Mouse (Mus musculus): ENCODE measurements at regions not wholly inside any gene's neighbourhood (a gene's known extent, or its start where the extent isn't known, plus 50 kb on each side); places are given as distances from the start of the nearest gene placed in this dataset.
"Not testable (repeated sequence)": the region's sequence is repeated elsewhere in the genome, so short reads cannot be mapped to it uniquely, and the experiment has no call there.

DNA sequence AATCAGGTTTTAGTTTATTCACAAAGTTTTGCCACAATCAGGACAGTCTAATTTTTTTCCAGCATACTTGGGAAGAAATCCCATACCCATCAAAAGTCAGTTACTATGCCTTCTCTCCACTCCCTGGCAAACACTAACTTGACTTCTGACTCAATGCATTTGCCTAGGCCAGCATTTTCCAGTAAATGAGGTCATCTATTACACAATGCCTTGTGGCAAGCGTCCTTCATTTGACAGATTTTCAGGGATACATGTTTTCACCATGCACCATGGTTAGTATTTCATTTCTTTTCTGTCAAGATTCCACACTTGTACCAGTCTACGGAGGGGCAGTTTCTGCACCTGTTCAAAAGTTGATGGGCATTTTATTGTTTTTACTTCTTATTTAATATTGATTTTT, 88.4 kb upstream of the Slc2a12 start:
- not testable (repeated sequence) for DNase-seq (ENCODE audit: low spot score in 2 of 2)

DNA sequence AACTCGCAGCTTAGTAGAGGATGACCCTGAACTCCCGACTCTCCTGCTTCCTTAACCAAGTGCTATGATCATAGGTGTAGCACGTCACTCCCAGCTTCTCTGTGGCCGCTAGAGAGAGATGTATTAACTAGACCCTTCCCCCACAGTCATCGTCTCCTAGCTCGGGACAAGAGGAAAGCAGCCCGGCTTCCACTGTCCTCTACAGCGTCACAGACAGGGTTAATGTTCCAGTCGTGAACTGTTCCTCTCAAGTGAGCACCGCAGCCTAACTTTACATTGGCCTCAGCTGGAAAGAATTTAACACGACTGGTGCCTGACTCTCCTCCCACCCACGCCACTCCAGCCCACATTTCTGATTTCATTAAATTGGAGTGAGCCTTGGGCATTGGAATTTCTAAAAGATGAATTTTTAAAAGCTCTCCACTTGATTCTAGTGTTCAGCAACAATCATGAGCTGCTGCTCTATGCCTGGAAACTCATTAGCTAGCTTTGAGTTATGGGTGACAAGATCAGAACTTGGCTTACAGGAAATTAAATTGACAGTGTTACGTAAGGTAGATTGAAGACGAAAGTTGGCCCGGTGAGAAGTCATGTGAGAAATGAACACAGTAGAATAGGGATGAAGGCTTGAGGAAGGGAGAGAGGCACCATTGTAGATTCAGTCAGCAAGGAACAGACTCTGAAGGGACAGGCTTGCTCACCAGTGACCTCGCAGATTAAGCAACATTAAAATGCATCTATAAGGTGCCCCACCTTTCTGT, 75.4 kb upstream of the Slc2a12 start:
- not testable (repeated sequence) for DNase-seq (ENCODE audit: low spot score in 2 of 2)

DNA sequence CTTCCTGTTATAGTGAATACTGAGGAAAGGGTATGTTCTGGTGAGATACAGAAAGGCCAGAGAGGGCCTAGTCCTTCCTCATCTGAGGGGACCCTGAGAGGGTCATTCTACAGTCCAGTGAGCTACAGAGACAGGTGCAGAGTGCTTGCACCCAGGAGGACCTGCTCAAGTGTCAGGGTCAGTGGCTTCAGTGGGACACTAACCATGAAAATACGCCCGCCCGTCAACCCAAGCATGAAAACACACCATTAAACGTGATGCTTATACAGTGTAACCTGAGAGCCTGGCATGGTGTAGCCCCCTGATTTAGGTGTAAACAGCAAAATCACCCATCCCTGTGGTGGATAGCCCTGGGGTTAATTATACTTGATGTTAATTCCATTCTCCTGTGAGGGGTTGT, 70.8 kb upstream of the Slc2a12 start:
- not testable (repeated sequence) for DNase-seq (ENCODE audit: low spot score in 2 of 2)

DNA sequence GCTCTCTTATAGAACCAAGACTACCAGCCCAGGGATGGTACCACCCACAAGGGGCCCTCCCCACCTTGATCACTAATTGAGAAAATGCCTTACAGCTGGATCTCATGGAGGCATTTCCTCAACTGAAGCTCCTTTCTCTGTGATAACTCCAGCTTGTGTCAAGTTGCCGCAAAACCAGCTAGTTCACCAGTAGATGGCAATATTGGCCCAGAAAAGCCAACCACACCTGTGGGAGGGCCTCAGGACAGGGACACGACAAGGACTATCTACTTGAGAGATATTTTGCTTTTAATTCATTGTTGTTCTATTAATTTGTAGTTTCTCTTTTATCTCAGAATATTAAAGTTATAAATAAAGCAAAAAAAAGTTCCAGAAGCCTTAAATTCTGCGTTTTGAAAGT, 65.4 kb upstream of the Slc2a12 start:
- peak; percentile 30 to 58 for DNase-seq (ENCODE audit: low spot score in 2 of 2)

DNA sequence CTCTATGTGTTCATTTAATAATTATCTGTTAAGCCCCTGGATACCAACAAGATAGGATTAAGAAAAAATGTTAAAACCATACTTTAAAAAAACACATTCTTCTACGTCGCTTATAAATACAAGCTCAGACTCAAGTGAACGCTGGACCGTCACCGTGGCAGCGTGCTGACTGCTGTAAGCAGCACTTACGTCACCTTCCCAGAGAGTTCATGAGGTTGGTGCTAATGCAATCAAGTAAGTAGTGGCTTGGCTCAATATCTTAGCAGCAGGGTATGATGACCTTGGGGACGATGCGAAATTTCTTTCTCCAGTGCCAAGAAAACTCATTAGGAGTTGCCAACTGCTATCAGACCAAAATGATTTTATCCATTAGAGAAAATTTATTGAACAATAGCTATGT, 63.5 kb upstream of the Slc2a12 start:
- not testable (repeated sequence) for DNase-seq (ENCODE audit: low spot score in 2 of 2)

DNA sequence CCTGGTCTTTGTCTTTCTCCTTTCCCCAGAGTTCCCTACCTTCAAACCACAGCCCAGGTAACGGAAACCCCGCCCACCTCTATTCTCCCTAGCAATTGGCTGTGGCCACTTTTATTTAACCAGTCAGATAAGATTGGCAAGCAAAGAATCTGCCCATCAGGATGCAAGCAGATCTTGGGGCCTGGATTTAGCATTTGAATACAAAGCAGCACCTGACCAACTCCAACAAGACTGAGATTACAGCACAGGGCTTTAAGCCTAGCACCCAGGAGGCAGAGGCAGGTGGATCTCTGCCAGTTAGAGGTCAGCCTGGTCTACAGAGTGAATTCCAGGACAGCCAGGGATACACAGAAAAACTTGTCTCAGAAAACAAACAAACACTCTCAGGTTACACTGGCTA, 61.5 kb upstream of the Slc2a12 start:
- not testable (repeated sequence) for DNase-seq (ENCODE audit: low spot score in 2 of 2)

DNA sequence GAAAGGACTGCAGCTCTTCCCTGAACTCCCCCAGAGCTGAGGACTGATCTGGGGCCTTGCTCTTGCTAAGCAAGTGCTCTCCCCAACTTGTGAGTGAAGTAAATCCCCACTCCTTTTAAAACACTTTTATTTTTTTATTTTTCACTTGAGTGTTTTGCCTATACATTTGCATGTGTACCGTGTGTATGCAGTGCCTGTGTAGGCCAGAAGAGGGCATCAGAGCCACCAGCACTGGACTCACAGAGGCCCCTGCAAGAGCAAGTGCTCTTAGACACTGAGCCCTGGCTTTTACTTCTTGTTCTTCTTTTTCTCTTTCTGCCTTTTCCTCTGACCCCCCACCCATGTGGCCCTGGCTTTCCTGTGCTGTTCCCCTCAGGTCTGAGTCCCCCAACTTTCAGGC, 56.2 kb upstream of the Slc2a12 start:
- DNase-seq (ENCODE audit: low spot score in 2 of 2), result not testable (repeated sequence)

DNA sequence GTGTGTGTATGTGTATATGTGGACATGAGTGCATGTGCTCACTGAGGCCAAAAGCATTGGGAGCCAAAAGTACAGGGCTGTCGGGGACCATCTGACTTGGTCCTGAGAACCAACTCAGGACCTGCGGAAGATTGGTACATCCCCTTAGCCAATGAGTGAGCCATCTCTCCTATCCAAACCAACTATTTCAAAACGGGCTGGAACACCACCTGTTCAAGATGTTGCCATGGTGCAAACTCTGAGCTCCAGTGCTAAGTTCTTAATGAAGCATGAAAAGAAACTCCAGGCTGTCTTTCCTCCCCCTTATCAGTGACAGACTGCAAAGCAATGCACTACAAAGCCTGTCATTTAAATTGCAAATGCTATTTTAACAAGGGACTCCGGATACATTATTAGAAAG, 53.1 kb upstream of the Slc2a12 start:
- not testable (repeated sequence) for DNase-seq (ENCODE audit: low spot score in 2 of 2)

DNA sequence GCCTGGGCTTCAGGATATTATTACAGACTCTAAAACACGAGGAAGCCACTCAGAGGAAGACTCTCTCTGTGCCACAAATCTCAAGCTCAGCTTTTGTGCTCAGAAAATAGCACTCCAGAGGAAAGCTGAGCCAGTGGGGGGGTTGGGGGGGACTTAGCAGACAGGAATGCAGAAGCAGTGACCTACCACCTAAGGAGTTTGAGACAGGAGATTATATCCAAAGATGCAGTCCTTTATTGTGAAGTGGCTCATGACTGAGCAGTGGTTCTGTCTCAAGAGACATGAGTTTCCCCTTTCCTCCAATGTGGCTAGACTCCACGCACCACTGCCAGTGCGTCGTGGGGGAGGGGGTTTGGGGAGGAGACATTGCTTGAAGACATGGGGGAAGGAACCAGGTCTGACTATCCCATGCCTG, 52.6 kb upstream of the Slc2a12 start:
- not testable (repeated sequence) for DNase-seq (ENCODE audit: low spot score in 2 of 2)

DNA sequence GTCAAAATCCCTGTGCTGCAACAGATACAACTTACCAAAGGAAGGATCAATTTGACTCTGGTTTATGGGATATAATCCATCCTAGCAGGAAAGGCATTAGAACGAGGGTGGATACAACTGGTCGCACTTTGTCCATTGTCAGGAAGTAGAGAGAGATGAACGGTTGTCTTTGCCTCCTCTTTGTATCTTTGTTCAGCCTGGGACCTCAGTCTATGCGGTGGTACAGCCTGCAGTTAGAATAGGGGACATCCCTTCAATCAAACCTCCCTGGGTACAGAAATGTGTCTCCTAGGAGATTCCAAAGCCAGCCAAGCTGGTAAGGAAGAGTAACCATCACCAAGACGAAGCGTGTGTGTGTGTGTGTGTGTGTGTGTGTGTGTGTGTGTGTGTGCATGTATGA, 52.1 kb upstream of the Slc2a12 start:
- not testable (repeated sequence) for DNase-seq (ENCODE audit: low spot score in 2 of 2)

All from urinary bladder, postnatal 36 days (tissue).